Comparison of ENCODE assay signal across 20 mouse cellular contexts in genomic region chr1:136149702-136150101, GRCm38 (mm10). TPM values are rescaled to one million over a fixed set of nuclear protein-coding genes. Genes with fewer than 3 reads are reported as not detected.
A peak's percentile ranks its signal among the peaks of the same experiment; 100 is the strongest.
DNase-seq lines count a peak whose midpoint lies in the region; ATAC-seq and TF ChIP-seq lines count a peak whose summit lies in the region.
"Had no signal": no experiment of that assay in that cellular context is flagged by ENCODE, and none has a peak within 500 bp of the region (broad histone marks: within the 10 kb centered on the region; RNA-seq: fewer than 3 reads in every experiment).

No protein-coding gene starts in this region.

- 0 out of 2 replicates have a peak, but pooled peaks cover 8% of the 10 kb centered on the region for H3K4me1 ChIP-seq in heart, embryonic 10.5 days
- H3K4me1 ChIP-seq in stomach, postnatal 0 days (replicated peaks; ENCODE audit: control insufficient read depth, insufficient read depth): no peaks in the 10 kb centered on the region

- DNase-seq in heart, adult 11 months: peak; percentile 84
- no peak for DNase-seq in heart, embryonic 10.5 days (ENCODE audit: low spot score)
- DNase-seq in thymus, postnatal 14 days: peak; percentile 44
- no peak for DNase-seq in thymus, adult 18-20 months
- DNase-seq in ZHBTc4 (ENCODE audit: low read depth, low spot score): peak; percentile 30
- peak; percentile 62 for DNase-seq in stomach, postnatal 0 days (ENCODE audit: low spot score)
- no peak for DNase-seq in MN1 (ENCODE audit: low spot score)
- DNase-seq: adrenal gland, postnatal 14 days; cerebellum, adult 18-20 months; cerebellum, adult 9-11 months; cerebellum, postnatal 36 days; gastrocnemius, postnatal 10 days; heart, adult 2 months had no signal

- TF ChIP-seq EP300 in stomach, postnatal 0 days (optimal IDR thresholded peaks at IDR 0.05): no peak

- no peak overlapping the region for H3K9ac ChIP-seq in stomach, postnatal 0 days (ENCODE audit: low read length)
- H3K9ac ChIP-seq: embryonic facial prominence, embryonic 15.5 days; heart, embryonic 12.5 days; hindbrain, embryonic 14.5 days had no signal

- H3K27me3 ChIP-seq in heart, embryonic 10.5 days (ENCODE audit: insufficient read depth, poor library complexity, severe bottlenecking): no peaks in the 10 kb centered on the region
- no peaks in the 10 kb centered on the region for H3K27me3 ChIP-seq in stomach, postnatal 0 days (ENCODE audit: control insufficient read depth, insufficient read depth, low read length)
- H3K27me3 ChIP-seq: embryonic facial prominence, embryonic 15.5 days; heart, embryonic 12.5 days had no signal

- 91% methylated on average over 9 of the region's 9 CpGs for WGBS in heart, embryonic 10.5 days
- WGBS in stomach, postnatal 0 days: 70% methylated on average over 9 of the region's 9 CpGs

- H3K4me3 ChIP-seq in heart, embryonic 10.5 days: no peak overlapping the region
- no peak overlapping the region for H3K4me3 ChIP-seq in stomach, postnatal 0 days (ENCODE audit: low read depth, low read length)
- H3K4me3 ChIP-seq: embryonic facial prominence, embryonic 15.5 days; erythroblast, embryonic 14.5 days; forebrain, embryonic 10.5 days; heart, adult 2 months; heart, embryonic 12.5 days; hindbrain, embryonic 10.5 days had no signal

- peak; percentile 64 for ATAC-seq in stomach, postnatal 0 days (ENCODE audit: low FRiP score, low TSS enrichment)
- ATAC-seq: forebrain, embryonic 14.5 days had no signal

- no peak for TF ChIP-seq CTCF in stomach, postnatal 0 days (IDR thresholded peaks at IDR 0.05; ENCODE audit: low read depth)

- H3K4me2 ChIP-seq in stomach, postnatal 0 days (replicated peaks; ENCODE audit: low read depth): no peak overlapping the region
- H3K4me2 ChIP-seq: embryonic facial prominence, embryonic 15.5 days; heart, embryonic 12.5 days; hindbrain, embryonic 14.5 days had no signal

- H3K27ac ChIP-seq in heart, embryonic 10.5 days: no peak overlapping the region
- no peak overlapping the region for H3K27ac ChIP-seq in stomach, postnatal 0 days (replicated peaks)
- H3K27ac ChIP-seq: embryonic facial prominence, embryonic 15.5 days; forebrain, embryonic 10.5 days; heart, adult 2 months; hindbrain, embryonic 10.5 days; hindbrain, embryonic 14.5 days had no signal

- H3K36me3 ChIP-seq in heart, embryonic 10.5 days: peaks cover 76% of the 10 kb centered on the region
- no peaks in the 10 kb centered on the region for H3K36me3 ChIP-seq in stomach, postnatal 0 days (ENCODE audit: control insufficient read depth, insufficient read depth, low read length)

- no peaks in the 10 kb centered on the region for H3K9me3 ChIP-seq in heart, embryonic 10.5 days
- no peaks in the 10 kb centered on the region for H3K9me3 ChIP-seq in stomach, postnatal 0 days (ENCODE audit: control insufficient read depth, low read length)
- H3K9me3 ChIP-seq: embryonic facial prominence, embryonic 15.5 days; forebrain, embryonic 10.5 days; heart, embryonic 12.5 days; hindbrain, embryonic 10.5 days had no signal

RNA-seq across cellular contexts. Expression of gene Kif21b, which starts 18.5 kb away (rescaled TPM):
- polyA plus RNA-seq in heart, embryonic 10.5 days (2016; fragmentation: Nextera tagmentation; extraction: Ambion mirVana): 4.6 and 5.4 TPM in 2 replicates
- 0.29 and 0.36 TPM in 2 replicates for polyA plus RNA-seq in stomach, postnatal 0 days (2015; fragmentation: Nextera tagmentation; extraction: Ambion mirVana)

Comparison
In these comparisons a context has a peak if more than half of its experiments do, and no peak if none do; other contexts are left out.
1. DNase-seq: peak in heart, adult 11 months (single experiment), thymus, postnatal 14 days (single experiment), ZHBTc4 (single experiment) and stomach, postnatal 0 days (single experiment); none in heart, embryonic 10.5 days (single experiment), thymus, adult 18-20 months (0 of 2) and MN1 (single experiment).